Mouse (Mus musculus): ENCODE data around the gene Btg1. TPM values are rescaled to one million over a fixed set of nuclear protein-coding genes. Genes with fewer than 3 reads are reported as not detected.

Gene Btg1
- total RNA-seq, 2 experiments from 2014 or later: 44.9 to 52.5 TPM

DNA sequence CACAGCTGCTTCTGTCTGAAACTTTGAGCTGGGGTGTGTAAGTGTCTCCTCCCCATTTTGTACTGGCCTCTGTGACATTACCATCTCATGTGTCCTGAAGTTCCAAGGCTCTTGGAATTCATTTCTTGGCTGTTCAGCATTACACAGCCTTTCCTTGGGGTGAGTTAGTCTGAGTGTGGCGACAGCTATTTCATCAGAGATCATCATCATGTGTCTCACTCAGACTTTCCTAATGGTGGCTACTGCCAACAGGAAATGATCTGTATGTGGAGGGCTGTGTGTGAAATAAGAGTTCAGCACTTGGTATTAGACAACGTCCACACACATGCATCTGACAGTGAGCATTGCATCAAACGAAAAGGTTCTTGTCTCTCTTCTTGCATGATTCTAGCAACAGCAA, 39.4 kb downstream of the Btg1 start:
- intact Hi-C loops (cut with DNase I): no loop called here
- DNase-seq (ENCODE audit: low spot score): no peak

DNA sequence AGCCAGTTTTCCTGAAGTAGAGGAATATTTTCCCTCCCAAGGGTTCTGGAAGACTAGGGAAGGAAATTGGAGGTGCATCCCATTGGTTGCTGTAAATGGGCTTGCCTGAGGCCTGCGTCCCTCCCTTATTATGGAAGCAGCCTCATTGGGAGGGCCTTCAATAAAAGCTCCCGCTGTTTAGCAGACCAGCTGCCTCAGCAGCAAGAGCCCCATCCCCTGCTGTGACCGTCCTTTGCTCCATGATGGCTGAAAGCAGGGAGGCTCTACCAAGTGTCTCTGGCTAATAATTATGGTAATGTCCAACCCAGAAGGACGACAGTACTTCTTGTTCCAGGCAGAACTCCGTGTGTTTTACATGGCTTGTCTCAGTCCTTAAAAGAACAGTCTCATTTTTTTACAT, 42.1 kb downstream of the Btg1 start:
- intact Hi-C loops (cut with DNase I): no loop called here
- no peak for DNase-seq (ENCODE audit: low spot score)

GRCm38 (mm10) chr10:96660280-96660985, 43.6 kb downstream of the Btg1 start:
- no peak for DNase-seq (ENCODE audit: low spot score)
- intact Hi-C loops (cut with DNase I): no loop called here

GRCm38 (mm10) chr10:96662976-96663375, 46.2 kb downstream of the Btg1 start:
- DNase-seq (ENCODE audit: low spot score): no peak

GRCm38 (mm10) chr10:96663739-96664430, 47.1 kb downstream of the Btg1 start:
- no peak for DNase-seq (ENCODE audit: low spot score)
- intact Hi-C loops (cut with DNase I): no loop called here

More at GRCm38 (mm10) chr10:96662976-96663375, 46.2 kb downstream of the Btg1 start:
- intact Hi-C loops (cut with DNase I): no loop called here
